Mouse (Mus musculus): Measurements from ENCODE around the gene RPS10-NUDT3. TPM values are rescaled to one million over a fixed set of nuclear protein-coding genes. Genes with fewer than 3 reads are reported as not detected.

RPS10-NUDT3 gene
- total and polyA plus RNA-seq, 2 experiments: not detected

- Histone ChIP-seq H3K4me3 (ENCODE audit: insufficient read depth, low read depth, low read length) (no peak overlapping the region), H3K4me1 (ENCODE audit: control insufficient read depth, insufficient read depth, low read length) (peaks cover 10% of the 10 kb centered on the region), H3K9ac (ENCODE audit: low read depth, low read length) (no peak overlapping the region), H3K27ac (replicated peaks; ENCODE audit: insufficient read depth, low read depth, low read length) (no peak overlapping the region), H3K36me3 (ENCODE audit: control insufficient read depth, insufficient read depth, low read length) (no peaks in the 10 kb centered on the region), H3K27me3 (ENCODE audit: control insufficient read depth, insufficient read depth, low read length) (no peaks in the 10 kb centered on the region), H3K79me2 (ENCODE audit: control insufficient read depth, insufficient read depth, low read length) (no peaks in the 10 kb centered on the region)
- TF ChIP-seq CTCF (IDR thresholded peaks at IDR 0.05; ENCODE audit: low read depth, low read length) (no peak), POLR2A (IDR thresholded peaks at IDR 0.05; ENCODE audit: extremely low read depth, insufficient read depth, low read length) (no peak)
- no peak for DNase-seq (ENCODE audit: extremely low read depth, low read depth, low spot score)
- 94% methylated on average over 8 of the region's 8 CpGs for WGBS
Measured at GRCm38 (mm10) chr17:27549234-27549633, 85.8 kb downstream of the RPS10-NUDT3 start.

- H3K4me3 ChIP-seq (ENCODE audit: insufficient read depth, low read depth, low read length): no peak overlapping the region
Measured at GRCm38 (mm10) chr17:27547253-27547868, 87.7 kb downstream of the RPS10-NUDT3 start.

GRCm38 (mm10) chr17:27546574-27547085, 88.4 kb downstream of the RPS10-NUDT3 start:
- 87% methylated on average over 7 of the region's 7 CpGs for WGBS
- Histone ChIP-seq H3K4me1 (ENCODE audit: control insufficient read depth, insufficient read depth, low read length) (peaks cover 5% of the 10 kb centered on the region; the same call in 1 of the 2 replicates), H3K9ac (ENCODE audit: low read depth, low read length) (no peak overlapping the region), H3K79me2 (ENCODE audit: control insufficient read depth, insufficient read depth, low read length) (no peaks in the 10 kb centered on the region), H3K4me3 (ENCODE audit: insufficient read depth, low read depth, low read length) (no peak overlapping the region), H3K27ac (replicated peaks; ENCODE audit: insufficient read depth, low read depth, low read length) (no peak overlapping the region), H3K27me3 (ENCODE audit: control insufficient read depth, insufficient read depth, low read length) (no peaks in the 10 kb centered on the region), H3K36me3 (ENCODE audit: control insufficient read depth, insufficient read depth, low read length) (no peaks in the 10 kb centered on the region)
- no peak for DNase-seq (ENCODE audit: extremely low read depth, low read depth, low spot score)
- TF ChIP-seq POLR2A (IDR thresholded peaks at IDR 0.05; ENCODE audit: extremely low read depth, insufficient read depth, low read length) (no peak), CTCF (IDR thresholded peaks at IDR 0.05; ENCODE audit: low read depth, low read length) (no peak)

More at GRCm38 (mm10) chr17:27547253-27547868, 87.7 kb downstream of the RPS10-NUDT3 start:
- TF ChIP-seq POLR2A (IDR thresholded peaks at IDR 0.05; ENCODE audit: extremely low read depth, insufficient read depth, low read length) (no peak), CTCF (IDR thresholded peaks at IDR 0.05; ENCODE audit: low read depth, low read length) (no peak)
- Histone ChIP-seq H3K9ac (ENCODE audit: low read depth, low read length) (no peak overlapping the region), H3K79me2 (ENCODE audit: control insufficient read depth, insufficient read depth, low read length) (no peaks in the 10 kb centered on the region), H3K36me3 (ENCODE audit: control insufficient read depth, insufficient read depth, low read length) (no peaks in the 10 kb centered on the region), H3K27me3 (ENCODE audit: control insufficient read depth, insufficient read depth, low read length) (no peaks in the 10 kb centered on the region), H3K4me1 (ENCODE audit: control insufficient read depth, insufficient read depth, low read length) (peaks cover 6% of the 10 kb centered on the region; the same call in 1 of the 2 replicates), H3K27ac (replicated peaks; ENCODE audit: insufficient read depth, low read depth, low read length) (no peak overlapping the region)
- peak; percentile 62 for DNase-seq (ENCODE audit: extremely low read depth, low read depth, low spot score)
- 31% methylated on average over 9 of the region's 9 CpGs for WGBS

- Histone ChIP-seq H3K27ac (replicated peaks; ENCODE audit: insufficient read depth, low read depth, low read length) (no peak overlapping the region), H3K79me2 (ENCODE audit: control insufficient read depth, insufficient read depth, low read length) (no peaks in the 10 kb centered on the region), H3K9ac (ENCODE audit: low read depth, low read length) (no peak overlapping the region), H3K27me3 (ENCODE audit: control insufficient read depth, insufficient read depth, low read length) (no peaks in the 10 kb centered on the region), H3K4me1 (ENCODE audit: control insufficient read depth, insufficient read depth, low read length) (peaks cover 5% of the 10 kb centered on the region; the same call in 1 of the 2 replicates), H3K4me3 (ENCODE audit: insufficient read depth, low read depth, low read length) (no peak overlapping the region), H3K36me3 (ENCODE audit: control insufficient read depth, insufficient read depth, low read length) (no peaks in the 10 kb centered on the region)
- TF ChIP-seq CTCF (IDR thresholded peaks at IDR 0.05; ENCODE audit: low read depth, low read length): no peak
- TF ChIP-seq POLR2A (IDR thresholded peaks at IDR 0.05; ENCODE audit: extremely low read depth, insufficient read depth, low read length): no peak
- DNase-seq (ENCODE audit: extremely low read depth, low read depth, low spot score): no peak
- 68% methylated on average over 12 of the region's 12 CpGs for WGBS
Measured at GRCm38 (mm10) chr17:27545991-27546390, 89.0 kb downstream of the RPS10-NUDT3 start.

GRCm38 (mm10) chr17:27544551-27544950, 90.5 kb downstream of the RPS10-NUDT3 start:
- Histone ChIP-seq H3K9ac (ENCODE audit: low read depth, low read length) (no peak overlapping the region), H3K27ac (replicated peaks; ENCODE audit: insufficient read depth, low read depth, low read length) (no peak overlapping the region), H3K4me1 (ENCODE audit: control insufficient read depth, insufficient read depth, low read length) (peaks cover 5% of the 10 kb centered on the region; the same call in 1 of the 2 replicates), H3K27me3 (ENCODE audit: control insufficient read depth, insufficient read depth, low read length) (no peaks in the 10 kb centered on the region), H3K79me2 (ENCODE audit: control insufficient read depth, insufficient read depth, low read length) (no peaks in the 10 kb centered on the region), H3K36me3 (ENCODE audit: control insufficient read depth, insufficient read depth, low read length) (no peaks in the 10 kb centered on the region), H3K4me3 (ENCODE audit: insufficient read depth, low read depth, low read length) (no peak overlapping the region)
- TF ChIP-seq POLR2A (IDR thresholded peaks at IDR 0.05; ENCODE audit: extremely low read depth, insufficient read depth, low read length): no peak
- no peak for TF ChIP-seq CTCF (IDR thresholded peaks at IDR 0.05; ENCODE audit: low read depth, low read length)
- no peak for DNase-seq (ENCODE audit: extremely low read depth, low read depth, low spot score)
- 92% methylated on average over 11 of the region's 11 CpGs for WGBS

- H3K9ac ChIP-seq (ENCODE audit: low read depth, low read length): no peak overlapping the region
- H3K79me2 ChIP-seq (ENCODE audit: control insufficient read depth, insufficient read depth, low read length): no peaks in the 10 kb centered on the region
- TF ChIP-seq POLR2A (IDR thresholded peaks at IDR 0.05; ENCODE audit: extremely low read depth, insufficient read depth, low read length) (no peak), CTCF (IDR thresholded peaks at IDR 0.05; ENCODE audit: low read depth, low read length) (no peak)
- 91% methylated on average over 3 of the region's 3 CpGs for WGBS
- H3K27ac ChIP-seq (replicated peaks; ENCODE audit: insufficient read depth, low read depth, low read length): no peak overlapping the region
- H3K4me1 ChIP-seq (ENCODE audit: control insufficient read depth, insufficient read depth, low read length): peaks cover under 1% of the 10 kb centered on the region
- no peaks in the 10 kb centered on the region for H3K36me3 ChIP-seq (ENCODE audit: control insufficient read depth, insufficient read depth, low read length)
- H3K4me3 ChIP-seq (ENCODE audit: insufficient read depth, low read depth, low read length): no peak overlapping the region
- no peak for DNase-seq (ENCODE audit: extremely low read depth, low read depth, low spot score)
- no peaks in the 10 kb centered on the region for H3K27me3 ChIP-seq (ENCODE audit: control insufficient read depth, insufficient read depth, low read length)
Measured at GRCm38 (mm10) chr17:27541984-27542383, 93.0 kb downstream of the RPS10-NUDT3 start.
